Mouse (Mus musculus): ENCODE results near the gene Phactr3.

Gene Phactr3

GRCm38 (mm10) chr2:178135713-178136112 is 16.9 kb downstream of the Phactr3 start:
- DNase-seq (ENCODE audit: low read depth, low spot score): no peak

DNA sequence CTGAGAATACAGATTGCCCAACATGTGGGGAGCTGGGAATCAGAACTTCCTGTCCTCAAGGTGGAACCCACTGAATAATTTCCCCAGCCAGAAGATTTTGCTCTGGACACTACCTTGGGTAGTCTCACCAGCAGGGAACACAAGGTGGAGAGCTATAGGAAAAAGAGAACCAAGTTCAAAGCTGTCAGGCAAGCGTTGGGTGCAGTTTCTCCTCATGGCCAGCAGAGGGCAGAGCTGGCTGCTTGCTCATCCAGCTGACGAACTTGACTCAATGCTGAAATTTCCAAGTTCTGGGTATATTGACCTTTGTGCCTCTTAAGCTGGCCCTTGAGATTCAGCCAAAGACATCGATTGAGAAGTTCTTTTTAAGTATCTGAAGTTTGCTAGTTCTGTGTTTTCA is 18.7 kb downstream of the Phactr3 start:
- DNase-seq (ENCODE audit: low read depth, low spot score): peak; percentile 47

DNA sequence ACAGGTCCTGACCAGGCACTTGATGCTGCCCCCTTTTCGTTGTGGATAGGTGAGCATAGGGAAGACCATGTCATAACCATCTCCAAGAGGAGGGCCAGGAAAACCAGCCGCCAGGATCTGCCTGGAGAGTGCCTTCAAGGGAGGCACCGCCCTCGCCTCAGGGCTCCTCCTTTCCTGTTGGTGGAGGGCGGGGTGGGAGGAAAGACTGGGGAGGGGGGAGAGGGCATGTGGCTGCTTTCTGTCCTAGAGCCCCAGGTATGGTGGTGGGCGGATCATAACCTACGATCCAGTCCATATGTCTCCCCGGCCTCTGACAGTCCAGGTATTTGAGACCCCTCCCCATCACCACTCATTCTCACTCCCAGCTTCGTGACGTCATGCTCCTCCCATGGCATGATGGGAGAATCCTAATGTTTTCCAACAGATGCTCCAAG is 22.7 kb downstream of the Phactr3 start:
- no peak for DNase-seq (ENCODE audit: low read depth, low spot score)

DNA sequence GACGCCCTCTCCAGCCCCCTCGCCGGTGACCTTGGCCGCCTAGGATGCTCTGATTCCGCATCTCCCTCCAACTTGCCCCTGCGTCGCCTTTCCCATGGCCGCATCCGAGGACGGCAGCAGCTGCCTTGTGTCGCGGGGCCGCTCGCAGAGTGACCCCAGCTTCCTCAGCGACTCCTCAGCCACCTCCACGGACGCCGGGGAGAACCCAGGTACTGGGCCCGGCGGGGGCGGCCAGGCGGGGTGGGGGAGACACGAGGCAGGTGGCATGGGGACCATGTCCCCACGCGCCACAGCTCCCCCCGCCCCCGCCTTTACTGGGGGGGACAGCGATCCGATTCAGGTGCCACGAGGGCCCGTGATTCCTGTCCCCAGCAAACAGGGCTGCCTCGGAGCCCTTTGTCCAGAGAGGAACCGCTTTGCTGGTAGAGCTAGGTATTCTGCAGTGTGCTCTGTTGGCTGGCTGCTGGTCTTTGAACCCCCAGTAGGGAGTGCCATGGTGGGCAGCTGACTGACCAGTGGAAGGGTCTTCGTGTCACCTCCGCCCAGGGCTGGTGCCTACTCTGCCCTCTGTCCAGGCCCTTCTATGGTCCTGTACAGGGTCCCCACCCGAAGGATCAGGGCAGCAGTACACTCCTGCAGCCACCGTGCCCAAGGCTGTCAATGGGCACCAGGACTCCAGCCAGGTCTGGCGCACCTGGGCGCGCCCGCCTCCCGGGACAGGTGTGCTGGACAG is 23.7 kb downstream of the Phactr3 start:
- DNase-seq (ENCODE audit: low read depth, low spot score): no peak

GRCm38 (mm10) chr2:178143024-178143415 is 24.2 kb downstream of the Phactr3 start:
- no peak for DNase-seq (ENCODE audit: low read depth, low spot score)

GRCm38 (mm10) chr2:178143898-178144297 is 25.1 kb downstream of the Phactr3 start:
- DNase-seq (ENCODE audit: low read depth, low spot score): no peak

DNA sequence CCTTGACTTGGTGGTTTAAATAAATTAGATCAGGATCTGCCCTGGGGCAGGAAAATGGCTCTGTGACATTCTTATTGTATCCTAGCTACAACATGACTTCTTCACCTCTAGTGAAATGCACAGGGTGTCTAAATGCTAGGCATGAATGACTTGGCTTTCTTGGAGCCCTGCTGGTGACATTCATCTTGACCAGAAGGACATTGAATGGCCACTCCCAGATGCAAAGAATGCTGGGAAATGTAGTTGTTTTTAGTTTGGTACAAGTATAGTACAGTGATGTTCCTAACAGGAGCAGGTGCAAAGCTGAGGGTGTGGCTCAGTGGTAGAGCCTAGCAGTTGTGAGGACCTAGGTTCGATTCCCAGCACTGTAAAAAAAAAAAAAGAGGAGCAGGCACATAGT is 30.5 kb downstream of the Phactr3 start:
- DNase-seq (ENCODE audit: low read depth, low spot score): no peak

DNA sequence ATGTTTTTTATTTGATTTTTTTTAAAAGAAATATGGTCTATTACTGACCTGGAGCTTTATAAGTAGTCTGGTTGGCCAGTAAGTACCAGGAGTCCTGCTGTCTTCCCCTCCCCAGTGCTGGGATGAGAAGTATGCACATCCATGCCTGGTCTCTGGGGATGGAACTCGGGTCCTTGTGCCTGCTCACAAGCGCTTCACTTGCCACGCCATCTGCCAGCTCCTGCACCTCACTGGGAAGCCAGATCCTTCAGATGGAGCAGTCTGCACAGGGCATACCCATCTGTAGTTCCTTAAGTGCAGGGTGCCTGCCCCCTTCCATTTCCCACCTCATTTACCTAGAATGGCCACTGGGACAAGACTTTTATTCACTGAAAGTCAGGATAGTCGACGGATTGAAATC is 31.9 kb downstream of the Phactr3 start:
- DNase-seq (ENCODE audit: low read depth, low spot score): no peak

DNA sequence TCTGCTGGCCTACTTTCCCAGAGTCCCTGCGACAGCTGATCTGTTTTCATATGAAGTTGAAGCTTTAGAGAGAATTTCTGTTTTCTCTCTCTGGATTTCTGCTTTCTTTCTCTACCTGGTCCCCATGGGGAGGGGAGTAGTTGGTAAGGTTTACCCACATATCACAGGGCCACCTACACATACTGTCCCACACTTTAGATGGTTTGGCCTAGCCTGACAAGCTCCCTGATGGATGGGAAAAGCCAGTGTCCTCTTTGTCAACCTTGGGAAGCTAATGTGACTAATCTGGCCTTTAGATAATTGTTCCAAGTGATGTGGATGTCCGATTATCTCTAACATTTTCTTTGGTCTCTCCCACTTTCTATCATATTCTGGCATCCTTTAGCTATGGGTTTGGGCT is 34.8 kb downstream of the Phactr3 start:
- no peak for DNase-seq (ENCODE audit: low read depth, low spot score)

DNA sequence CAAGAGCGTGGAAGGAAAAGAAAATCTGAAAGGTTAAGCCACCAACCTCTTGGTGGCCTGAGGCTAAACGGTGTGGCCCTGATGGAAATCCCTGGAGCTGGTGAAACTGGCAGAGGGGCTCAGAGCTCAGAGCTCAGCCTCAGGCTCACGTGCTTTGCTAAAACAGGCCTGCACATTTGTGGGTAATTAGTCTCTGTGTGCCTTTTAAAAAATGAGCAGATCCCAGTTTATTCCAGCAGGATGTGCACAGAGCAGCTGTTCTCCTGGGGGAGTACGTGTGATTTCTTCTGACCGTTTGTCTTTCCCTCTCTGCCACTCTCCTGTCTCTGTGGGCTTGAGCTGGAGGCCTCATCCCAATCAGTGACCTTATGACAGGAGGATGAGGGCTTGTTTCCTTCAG is 35.4 kb downstream of the Phactr3 start:
- DNase-seq (ENCODE audit: low read depth, low spot score): no peak

DNA sequence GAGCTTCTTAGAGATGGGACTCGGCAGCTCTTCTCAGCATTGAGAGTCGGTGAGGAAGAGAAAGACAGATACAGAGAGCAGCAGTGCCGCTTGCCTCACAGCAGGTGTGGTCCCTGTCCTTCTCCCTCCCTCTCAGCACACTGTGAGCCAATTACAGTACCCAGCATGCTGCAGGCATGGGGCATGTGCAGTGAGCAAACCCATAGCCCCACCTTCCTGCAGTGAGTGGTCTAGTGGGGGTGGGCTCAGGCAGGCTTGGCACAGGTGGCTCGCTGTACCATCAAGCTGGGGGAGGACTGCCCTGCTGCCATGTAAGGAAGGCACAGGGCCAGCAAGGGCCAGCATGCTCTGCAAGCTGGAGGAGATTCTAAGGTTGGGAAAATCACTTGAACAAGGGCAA is 35.8 kb downstream of the Phactr3 start:
- DNase-seq (ENCODE audit: low read depth, low spot score): no peak

- DNase-seq (ENCODE audit: low read depth, low spot score): no peak
Observed at GRCm38 (mm10) chr2:178155176-178155916, 36.6 kb downstream of the Phactr3 start.

DNA sequence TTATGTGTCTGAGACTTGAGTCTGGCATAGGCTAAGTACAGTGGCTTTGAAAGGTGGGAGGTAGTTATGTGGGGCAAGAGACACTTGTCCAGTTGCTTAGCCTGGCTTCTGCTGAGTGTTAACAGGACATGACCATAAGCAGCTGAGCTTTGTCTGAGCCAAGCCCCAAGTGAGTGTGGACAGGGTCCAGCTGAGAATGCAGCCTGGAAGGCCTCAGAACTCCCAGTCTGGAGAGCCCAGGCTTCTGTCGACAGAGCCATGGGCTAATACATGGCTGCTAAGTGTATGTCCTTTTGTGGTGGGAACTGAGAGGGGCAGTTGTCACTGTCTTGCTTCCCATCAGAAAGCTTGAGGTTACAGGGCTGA is 37.1 kb downstream of the Phactr3 start:
- no peak for DNase-seq (ENCODE audit: low read depth, low spot score)

DNA sequence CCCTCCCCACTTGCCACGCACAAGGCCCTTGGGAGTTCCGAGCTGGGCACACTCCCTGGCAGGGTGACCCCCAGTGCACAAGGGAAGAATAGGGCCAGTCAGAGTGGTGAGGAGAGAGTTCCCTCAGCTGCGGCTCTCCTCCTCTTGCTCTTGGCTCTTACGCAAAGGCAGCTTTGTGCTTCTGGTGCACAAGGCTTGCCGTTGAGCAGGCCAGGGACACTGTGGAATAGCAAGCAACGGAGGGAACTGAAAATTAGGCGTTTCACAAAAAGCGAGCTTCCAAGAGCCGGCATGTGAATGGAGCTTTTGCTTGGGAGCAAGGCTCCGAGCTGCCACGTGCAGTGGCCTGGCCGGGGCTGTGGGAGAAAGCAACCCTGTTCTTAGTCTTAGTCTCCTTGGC is 40.2 kb downstream of the Phactr3 start:
- no peak for DNase-seq (ENCODE audit: low read depth, low spot score)

DNA sequence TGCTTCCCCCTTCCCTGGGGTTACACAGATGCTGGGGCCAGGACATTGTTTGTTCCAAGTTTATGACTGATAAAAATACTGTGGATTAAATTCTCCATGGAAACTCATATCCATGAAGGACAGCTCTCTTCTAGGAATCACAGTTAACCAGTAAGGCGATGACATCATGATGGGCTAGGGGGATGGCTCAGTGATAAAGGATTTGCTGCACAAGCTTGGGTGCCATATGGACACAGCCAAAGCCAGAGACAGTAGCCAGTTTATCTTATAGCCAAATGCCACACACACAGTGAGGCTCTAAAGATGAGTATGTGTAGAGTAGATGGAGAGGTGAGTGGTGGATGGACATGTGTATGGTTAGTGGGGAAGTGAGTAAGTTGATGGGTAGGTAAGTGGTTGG is 45.2 kb downstream of the Phactr3 start:
- DNase-seq (ENCODE audit: low read depth, low spot score): no peak

- no peak for DNase-seq (ENCODE audit: low read depth, low spot score)
Observed at GRCm38 (mm10) chr2:178165943-178166342, 47.2 kb downstream of the Phactr3 start.

DNA sequence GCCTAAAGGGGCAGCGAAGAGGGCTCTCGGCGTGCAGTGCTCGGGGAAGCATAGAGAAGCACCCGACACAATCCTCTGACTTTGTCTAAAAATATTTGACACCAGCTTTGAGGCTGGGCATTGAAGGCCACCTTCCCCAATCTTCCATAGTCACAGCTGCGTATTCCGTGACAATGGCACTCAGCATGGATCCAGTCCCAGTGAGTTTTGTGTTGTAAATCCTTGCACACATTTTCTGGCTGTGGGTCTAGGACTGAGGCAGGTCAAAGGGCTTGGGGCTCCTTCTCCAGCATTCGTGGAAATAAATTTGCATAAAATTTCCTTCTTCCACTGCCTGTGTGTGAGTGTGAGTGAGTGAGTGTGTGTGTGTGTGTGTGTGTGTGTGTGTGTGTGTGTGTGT is 51.2 kb downstream of the Phactr3 start:
- no peak for DNase-seq (ENCODE audit: low read depth, low spot score)

- no peak for DNase-seq (ENCODE audit: low read depth, low spot score)
Observed at GRCm38 (mm10) chr2:178173951-178174350, 55.2 kb downstream of the Phactr3 start.

- peak; percentile 22 for DNase-seq (ENCODE audit: low read depth, low spot score)
Observed at GRCm38 (mm10) chr2:178175286-178175931, 56.6 kb downstream of the Phactr3 start.

DNA sequence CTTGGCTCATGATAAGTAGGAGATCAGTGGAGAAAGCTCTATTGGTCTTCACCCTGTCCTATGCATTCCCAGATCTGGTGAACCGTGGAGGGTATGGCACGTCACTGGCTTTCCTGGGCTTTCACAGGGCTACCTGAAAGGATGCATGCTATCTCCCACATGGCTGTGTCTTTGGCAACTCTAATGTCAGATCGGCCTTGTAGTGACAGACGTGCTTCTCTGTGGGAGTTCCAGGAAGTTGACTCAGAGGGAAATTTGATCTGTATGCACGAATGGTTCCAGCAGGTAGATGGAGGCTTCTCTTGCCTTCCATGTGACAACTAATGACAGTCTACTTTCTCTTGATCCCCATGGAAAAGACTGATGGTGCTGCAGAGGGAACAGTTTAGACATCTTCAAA is 65.5 kb downstream of the Phactr3 start:
- DNase-seq (ENCODE audit: low read depth, low spot score): no peak

DNA sequence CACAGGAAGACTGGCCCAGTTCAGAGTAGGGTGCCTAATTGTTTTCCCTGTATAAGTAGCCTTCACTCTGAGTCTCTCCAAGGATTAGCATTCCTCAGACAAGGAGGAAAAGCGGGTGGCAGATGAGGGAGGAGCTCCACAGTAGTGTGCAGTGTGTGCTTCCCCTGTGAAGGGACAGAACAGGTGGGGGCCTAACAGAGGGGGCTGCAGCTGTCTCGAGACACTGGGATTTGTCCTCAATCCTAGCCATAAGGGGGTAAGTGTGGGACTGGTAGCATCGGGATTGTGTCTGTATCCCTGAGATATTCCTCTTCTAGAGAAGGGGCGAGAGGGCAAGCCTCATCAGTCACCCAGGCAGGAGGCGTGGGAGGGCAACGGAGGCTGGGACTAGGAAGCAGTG is 66.1 kb downstream of the Phactr3 start:
- no peak for DNase-seq (ENCODE audit: low read depth, low spot score)

DNA sequence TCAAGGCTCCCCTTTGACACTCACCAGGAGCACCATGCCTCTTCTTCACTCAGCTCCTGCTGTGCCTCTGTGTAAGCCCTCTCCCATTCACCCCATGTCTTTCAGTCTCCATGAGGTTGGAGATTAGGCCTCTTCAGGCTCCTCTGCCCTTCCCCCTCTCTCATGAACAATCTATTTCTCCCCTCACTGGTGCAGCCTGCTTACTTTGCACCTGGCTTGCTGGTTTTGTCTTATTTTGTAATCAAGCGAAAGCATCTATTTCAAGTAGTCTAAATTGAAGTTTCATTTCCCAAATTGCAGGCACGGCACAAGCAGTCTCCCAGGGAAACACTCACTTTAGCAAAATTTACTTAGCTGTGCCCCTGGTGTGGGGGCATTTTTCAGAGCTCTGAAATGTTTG is 70.2 kb downstream of the Phactr3 start:
- no peak for DNase-seq (ENCODE audit: low read depth, low spot score)

DNA sequence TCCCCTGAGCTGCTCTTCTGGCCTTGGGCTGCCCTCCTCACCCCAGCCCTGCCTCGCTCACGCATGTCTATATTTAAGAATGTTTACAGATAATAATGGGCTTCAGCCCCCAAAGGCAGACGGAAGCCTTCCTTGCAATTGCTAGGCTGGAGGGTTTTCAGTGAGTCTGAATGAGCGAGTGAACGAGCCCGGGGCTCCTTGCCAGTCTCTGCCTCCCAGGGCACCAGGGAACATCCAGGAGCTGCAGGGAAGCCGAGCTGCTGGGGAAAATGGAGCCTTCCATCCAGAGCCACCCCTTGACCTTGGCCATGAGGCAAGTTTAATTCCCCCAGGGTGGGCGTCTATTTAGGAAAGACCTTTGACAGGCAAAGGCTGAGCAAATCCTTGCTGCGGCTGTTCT is 74.1 kb downstream of the Phactr3 start:
- no peak for DNase-seq (ENCODE audit: low read depth, low spot score)
